Mouse (Mus musculus) midbrain, embryonic 10.5 days (tissue): ENCODE results near the gene Eif2ak4. TPM values are rescaled to one million over a fixed set of nuclear protein-coding genes. Genes with fewer than 3 reads are reported as not detected.

Experiments used
- DNase-seq: peaks from one replicate; pipeline ENCODE4 v3.0.0-alpha.2; 2017; ENCODE audit warnings: low spot score
- H3K27ac ChIP-seq: fragments of 300-500 bp; sonication (generic); replicated peaks from 2 replicates; pipeline ENCODE4 v1.5.1; 2016; ENCODE audit warnings: mild to moderate bottlenecking
- H3K27me3 ChIP-seq: fragments of 300-500 bp; sonication (generic); 2 replicates; pipeline ENCODE4 v1.6.1; 2016; ENCODE audit warnings: low read depth, mild to moderate bottlenecking; ENCODE audit not compliant: poor library complexity, severe bottlenecking
- H3K36me3 ChIP-seq: fragments of 300-500 bp; sonication (generic); 2 replicates; pipeline ENCODE4 v1.6.1; 2016; ENCODE audit warnings: mild to moderate bottlenecking, moderate library complexity
- H3K4me1 ChIP-seq: fragments of 300-500 bp; sonication (generic); 2 replicates; pipeline ENCODE4 v1.6.1; 2016
- H3K4me3 ChIP-seq: fragments of 300-500 bp; sonication (generic); 2 replicates; pipeline ENCODE4 v1.5.1; 2016; ENCODE audit warnings: mild to moderate bottlenecking, moderate library complexity
- H3K9me3 ChIP-seq: fragments of 300-500 bp; sonication (generic); replicated peaks from 2 replicates; pipeline ENCODE4 v1.6.1; 2016; ENCODE audit warnings: mild to moderate bottlenecking
- WGBS: fragments of 180-500 bp; shearing (Covaris S2); methylation state at CpG from one replicate; pipeline ENCODE4 v1.1.7; 2016; 5-methylcytosine and 5-hydroxymethylcytosine counted together
- polyA plus RNA-seq: library from polyadenylated mRNA; unstranded; fragments of >200 nt; fragmentation: Nextera tagmentation; extraction: Ambion mirVana; gene quantifications from 2 replicates; pipeline ENCODE4 v1.2.1, GENCODE M21; 2016

Eif2ak4 gene
- polyA plus RNA-seq, 1 experiment from 2014 or later: 10.6 TPM

GRCm38 (mm10) chr2:118457029-118457428 lies 68.6 kb downstream of the Eif2ak4 start:
- no peaks in the 10 kb centered on the region for H3K27me3 ChIP-seq
- H3K36me3 ChIP-seq: peaks cover 46% of the 10 kb centered on the region
- 91% methylated on average over 3 of the region's 3 CpGs for WGBS
- H3K4me3 ChIP-seq: no peak overlapping the region
- H3K27ac ChIP-seq: peak overlapping the region; percentile 47; the same call in 1 of the 2 replicates
- peaks cover 15% of the 10 kb centered on the region; the same call in 1 of the 2 replicates for H3K4me1 ChIP-seq
- no peak for DNase-seq
- no peaks in the 10 kb centered on the region for H3K9me3 ChIP-seq

- DNase-seq: no peak
- Histone ChIP-seq H3K4me3 (no peak overlapping the region), H3K9me3 (no peaks in the 10 kb centered on the region), H3K27me3 (no peaks in the 10 kb centered on the region), H3K4me1 (peaks cover 15% of the 10 kb centered on the region; the same call in 1 of the 2 replicates), H3K27ac (peak overlapping the region; percentile 47), H3K36me3 (peaks cover 53% of the 10 kb centered on the region)
- WGBS: 82% methylated on average over 13 of the region's 13 CpGs
Measured at GRCm38 (mm10) chr2:118457463-118458261, 69.2 kb downstream of the Eif2ak4 start.

- WGBS: 87% methylated on average over 16 of the region's 16 CpGs
- Histone ChIP-seq H3K36me3 (peaks cover 69% of the 10 kb centered on the region), H3K4me1 (peaks cover 15% of the 10 kb centered on the region; the same call in 1 of the 2 replicates), H3K27me3 (no peaks in the 10 kb centered on the region), H3K27ac (no peak overlapping the region), H3K9me3 (no peaks in the 10 kb centered on the region), H3K4me3 (no peak overlapping the region)
- DNase-seq: no peak
Measured at GRCm38 (mm10) chr2:118461480-118462165, 73.2 kb downstream of the Eif2ak4 start.

GRCm38 (mm10) chr2:118463480-118463879 lies 75.1 kb downstream of the Eif2ak4 start:
- H3K27me3 ChIP-seq: no peaks in the 10 kb centered on the region
- no peak for DNase-seq
- no peak overlapping the region for H3K4me3 ChIP-seq
- peaks cover 8% of the 10 kb centered on the region; the same call in 1 of the 2 replicates for H3K4me1 ChIP-seq
- peaks cover 73% of the 10 kb centered on the region for H3K36me3 ChIP-seq
- no peaks in the 10 kb centered on the region for H3K9me3 ChIP-seq
- H3K27ac ChIP-seq: no peak overlapping the region
- WGBS: 86% methylated on average over 5 of the region's 5 CpGs

- DNase-seq: no peak
- Histone ChIP-seq H3K4me3 (no peak overlapping the region), H3K27me3 (no peaks in the 10 kb centered on the region), H3K36me3 (peaks cover 77% of the 10 kb centered on the region), H3K27ac (no peak overlapping the region), H3K9me3 (no peaks in the 10 kb centered on the region), H3K4me1 (peaks cover 8% of the 10 kb centered on the region; the same call in 1 of the 2 replicates)
- WGBS: 91% methylated on average over 3 of the region's 3 CpGs
Measured at GRCm38 (mm10) chr2:118464450-118464849, 76.0 kb downstream of the Eif2ak4 start.

- no peak for DNase-seq
- H3K4me1 ChIP-seq: peaks cover 8% of the 10 kb centered on the region; the same call in 1 of the 2 replicates
- H3K9me3 ChIP-seq: no peaks in the 10 kb centered on the region
- H3K4me3 ChIP-seq: no peak overlapping the region
- no peaks in the 10 kb centered on the region for H3K27me3 ChIP-seq
- no peak overlapping the region for H3K27ac ChIP-seq
- peaks cover 86% of the 10 kb centered on the region for H3K36me3 ChIP-seq
- WGBS: 83% methylated on average over 2 of the region's 2 CpGs
Measured at GRCm38 (mm10) chr2:118465894-118466293, 77.5 kb downstream of the Eif2ak4 start.

- H3K9me3 ChIP-seq: no peaks in the 10 kb centered on the region
- no peak overlapping the region for H3K27ac ChIP-seq
- WGBS: 78% methylated on average over 1 of the region's 1 CpGs
- H3K36me3 ChIP-seq: peaks cover 86% of the 10 kb centered on the region
- peaks cover under 1% of the 10 kb centered on the region; the same call in 1 of the 2 replicates for H3K4me1 ChIP-seq
- no peak for DNase-seq
- H3K27me3 ChIP-seq: no peaks in the 10 kb centered on the region
- H3K4me3 ChIP-seq: no peak overlapping the region
Measured at GRCm38 (mm10) chr2:118466601-118467000, 78.2 kb downstream of the Eif2ak4 start.

GRCm38 (mm10) chr2:118468354-118468753 lies 79.9 kb downstream of the Eif2ak4 start:
- no peak for DNase-seq
- Histone ChIP-seq H3K4me3 (no peak overlapping the region), H3K36me3 (peaks cover 87% of the 10 kb centered on the region), H3K4me1 (no peaks in the 10 kb centered on the region), H3K27me3 (no peaks in the 10 kb centered on the region), H3K27ac (no peak overlapping the region), H3K9me3 (no peaks in the 10 kb centered on the region)

- Histone ChIP-seq H3K9me3 (no peaks in the 10 kb centered on the region), H3K4me3 (peak overlapping the region; percentile 92), H3K36me3 (peaks cover 37% of the 10 kb centered on the region), H3K27ac (peak overlapping the region; percentile 90), H3K27me3 (no peaks in the 10 kb centered on the region), H3K4me1 (peaks cover 15% of the 10 kb centered on the region)
- WGBS: 5% methylated on average over 52 of the region's 52 CpGs
- no peak for DNase-seq
Measured at GRCm38 (mm10) chr2:118478833-118479549, 90.6 kb downstream of the Eif2ak4 start.

GRCm38 (mm10) chr2:118479550-118479909 lies 91.1 kb downstream of the Eif2ak4 start, which contains the start of gene Srp14:
TSS of gene Srp14 (minus strand) at chr2:118479711.
- H3K27me3 ChIP-seq: no peaks in the 10 kb centered on the region
- no peaks in the 10 kb centered on the region for H3K9me3 ChIP-seq
- H3K4me1 ChIP-seq: peaks cover 15% of the 10 kb centered on the region
- H3K27ac ChIP-seq: peak within 1 kb of the TSS; percentile 90
- peak; percentile 96 for DNase-seq
- peak within 1 kb of the TSS; percentile 92 for H3K4me3 ChIP-seq
- under 1% methylated on average over 35 of the region's 35 CpGs for WGBS
- H3K36me3 ChIP-seq: peaks cover 32% of the 10 kb centered on the region

- WGBS: 94% methylated on average over 7 of the region's 7 CpGs
Measured at GRCm38 (mm10) chr2:118480886-118481285, 92.5 kb downstream of the Eif2ak4 start.

GRCm38 (mm10) chr2:118483032-118483431 lies 94.6 kb downstream of the Eif2ak4 start:
- 84% methylated on average over 5 of the region's 5 CpGs for WGBS
- no peaks in the 10 kb centered on the region for H3K36me3 ChIP-seq
- no peak overlapping the region for H3K27ac ChIP-seq

More at GRCm38 (mm10) chr2:118480886-118481285, 92.5 kb downstream of the Eif2ak4 start:
- Histone ChIP-seq H3K9me3 (no peaks in the 10 kb centered on the region), H3K27ac (no peak overlapping the region), H3K4me1 (peaks cover 15% of the 10 kb centered on the region), H3K4me3 (no peak overlapping the region), H3K27me3 (no peaks in the 10 kb centered on the region), H3K36me3 (peaks cover 18% of the 10 kb centered on the region)
- no peak for DNase-seq

More at GRCm38 (mm10) chr2:118483032-118483431, 94.6 kb downstream of the Eif2ak4 start:
- H3K4me3 ChIP-seq: no peak overlapping the region
- peaks cover 18% of the 10 kb centered on the region for H3K4me1 ChIP-seq
- no peaks in the 10 kb centered on the region for H3K9me3 ChIP-seq
- no peaks in the 10 kb centered on the region for H3K27me3 ChIP-seq
- DNase-seq: no peak
